Mouse (Mus musculus): ENCODE measurements around the gene Shank2. TPM values are rescaled to one million over a fixed set of nuclear protein-coding genes. Genes with fewer than 3 reads are reported as not detected.

The Shank2 gene
- total and polyA plus RNA-seq, 3 experiments: not detected

DNA sequence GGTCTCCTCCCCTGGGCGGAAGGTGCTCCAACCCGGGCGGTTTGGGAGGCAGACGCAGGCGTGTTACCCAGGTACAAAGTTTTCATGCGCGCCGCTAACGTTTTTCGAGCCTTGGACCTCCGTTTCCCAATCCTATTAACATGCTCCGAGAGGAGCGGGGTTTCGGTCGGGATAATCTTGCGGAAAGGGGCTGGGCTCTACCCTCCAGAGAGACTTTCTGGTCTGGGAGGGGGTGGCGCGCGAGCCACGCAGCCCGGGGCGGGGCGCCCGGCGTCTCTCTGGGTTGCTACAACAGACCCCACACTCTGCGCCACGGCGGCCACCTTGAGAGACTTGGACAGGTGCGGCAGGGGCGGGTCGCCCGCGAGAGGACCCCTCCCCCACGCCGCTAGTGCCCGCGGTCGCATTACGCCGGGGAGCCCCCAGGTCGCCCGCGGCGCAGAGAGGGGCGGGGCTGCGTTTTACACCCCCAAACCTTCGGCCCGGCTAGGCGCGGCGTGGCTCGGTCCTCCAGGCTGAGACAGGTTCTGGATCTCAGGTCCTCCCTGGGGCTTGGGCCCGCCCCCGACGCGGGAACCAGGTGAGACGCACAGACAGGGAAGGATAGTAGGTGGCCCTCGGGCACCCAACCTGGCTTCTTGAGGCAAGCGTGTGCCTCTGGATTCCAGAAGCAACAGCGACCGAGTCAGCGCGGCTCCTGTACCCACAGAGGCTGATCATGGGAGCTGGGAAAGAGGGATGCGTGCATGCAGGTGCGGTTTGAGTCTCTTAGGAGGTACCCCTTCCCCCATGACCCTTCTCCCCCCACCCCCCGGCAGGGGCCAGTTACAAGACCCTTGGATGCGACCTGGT is 23.7 kb upstream of the Shank2 start:
- H3K4me1 ChIP-seq (ENCODE audit: control insufficient read depth in 1 of 2, insufficient read depth in 2 of 2, low read length in 2 of 2): no peaks in the 10 kb centered on the region
- H3K9ac ChIP-seq (ENCODE audit: control insufficient read depth, low read depth, low read length, poor library complexity, severe bottlenecking): no peak overlapping the region
- H3K79me2 ChIP-seq (ENCODE audit: control insufficient read depth, insufficient read depth, low read length, poor library complexity): no peaks in the 10 kb centered on the region
- no peak for TF ChIP-seq MYC (IDR thresholded peaks at IDR 0.05; ENCODE audit: low read depth, low read length)
- TF ChIP-seq TCF12 (IDR thresholded peaks at IDR 0.05; ENCODE audit: low read depth, low read length): no peak
- TF ChIP-seq BHLHE40 (IDR thresholded peaks at IDR 0.05; ENCODE audit: borderline replicate concordance, low read depth, low read length): no peak
- TF ChIP-seq CHD1 (IDR thresholded peaks at IDR 0.05; ENCODE audit: low read depth, low read length): no peak
- TF ChIP-seq ZKSCAN1 (IDR thresholded peaks at IDR 0.05; ENCODE audit: low read depth, low read length): no peak
- no peak for TF ChIP-seq MEF2A (IDR thresholded peaks at IDR 0.05; ENCODE audit: extremely low read depth, insufficient replicate concordance, low read depth, low read length, poor library complexity, severe bottlenecking)
- no peak for TF ChIP-seq MAFK (IDR thresholded peaks at IDR 0.05; ENCODE audit: borderline replicate concordance, low read depth, low read length)
- no peak for TF ChIP-seq ZMIZ1 (IDR thresholded peaks at IDR 0.05; ENCODE audit: low read depth, low read length)
- no peak for TF ChIP-seq SIN3A (IDR thresholded peaks at IDR 0.05; ENCODE audit: low read length)
- no peak for TF ChIP-seq NELFE (IDR thresholded peaks at IDR 0.05; ENCODE audit: low read depth, low read length)
- TF ChIP-seq EP300 (IDR thresholded peaks at IDR 0.05; ENCODE audit: low read depth in 1 of 2, low read length in 2 of 2): no peak
- TF ChIP-seq TAL1 (IDR thresholded peaks at IDR 0.05; ENCODE audit: low read length): no peak
- no peak for TF ChIP-seq ETS1 (IDR thresholded peaks at IDR 0.05; ENCODE audit: low read depth, low read length)
- TF ChIP-seq GATA1 (IDR thresholded peaks at IDR 0.05; ENCODE audit: low read depth, low read length): no peak
- TF ChIP-seq SMC3 (IDR thresholded peaks at IDR 0.05; ENCODE audit: low read depth, low read length): no peak
- no peak for TF ChIP-seq USF2 (IDR thresholded peaks at IDR 0.05; ENCODE audit: borderline replicate concordance in 1 of 2, insufficient read depth in 1 of 2, low read depth in 1 of 2, low read length in 2 of 2)
- no peak for TF ChIP-seq ZNF384 (IDR thresholded peaks at IDR 0.05; ENCODE audit: low read depth, low read length)
- no peak for TF ChIP-seq USF1 (IDR thresholded peaks at IDR 0.05; ENCODE audit: low read depth, low read length)
- no peak for TF ChIP-seq MXI1 (IDR thresholded peaks at IDR 0.05; ENCODE audit: low read depth, low read length)
- no peak for TF ChIP-seq ZC3H11A (IDR thresholded peaks at IDR 0.05; ENCODE audit: low read depth, low read length)
- DNase-seq (ENCODE audit: low read depth, low spot score): no peak
- no peaks in the 10 kb centered on the region for H3K36me3 ChIP-seq (ENCODE audit: control insufficient read depth in 1 of 2, insufficient read depth in 2 of 2, low read length in 2 of 2)
- no peaks in the 10 kb centered on the region for H3K27me3 ChIP-seq (ENCODE audit: control insufficient read depth in 1 of 2, insufficient read depth in 2 of 2, low read length in 2 of 2)
- H3K9me3 ChIP-seq (replicated peaks; ENCODE audit: insufficient read depth, low read length): no peaks in the 10 kb centered on the region
- H3K27ac ChIP-seq (ENCODE audit: control insufficient read depth, low read depth, low read length): no peak overlapping the region
- no peak overlapping the region for H3K4me3 ChIP-seq (ENCODE audit: control insufficient read depth in 1 of 2, insufficient read depth in 1 of 2, low read depth in 2 of 2, low read length in 2 of 2)
